Mouse (Mus musculus): Measurements from ENCODE around the gene Mpdu1.
A peak's percentile ranks its signal among the peaks of the same experiment; 100 is the strongest.
"Not testable (repeated sequence)": the region's sequence is repeated elsewhere in the genome, so short reads cannot be mapped to it uniquely, and the experiment has no call there.

The Mpdu1 gene

DNA sequence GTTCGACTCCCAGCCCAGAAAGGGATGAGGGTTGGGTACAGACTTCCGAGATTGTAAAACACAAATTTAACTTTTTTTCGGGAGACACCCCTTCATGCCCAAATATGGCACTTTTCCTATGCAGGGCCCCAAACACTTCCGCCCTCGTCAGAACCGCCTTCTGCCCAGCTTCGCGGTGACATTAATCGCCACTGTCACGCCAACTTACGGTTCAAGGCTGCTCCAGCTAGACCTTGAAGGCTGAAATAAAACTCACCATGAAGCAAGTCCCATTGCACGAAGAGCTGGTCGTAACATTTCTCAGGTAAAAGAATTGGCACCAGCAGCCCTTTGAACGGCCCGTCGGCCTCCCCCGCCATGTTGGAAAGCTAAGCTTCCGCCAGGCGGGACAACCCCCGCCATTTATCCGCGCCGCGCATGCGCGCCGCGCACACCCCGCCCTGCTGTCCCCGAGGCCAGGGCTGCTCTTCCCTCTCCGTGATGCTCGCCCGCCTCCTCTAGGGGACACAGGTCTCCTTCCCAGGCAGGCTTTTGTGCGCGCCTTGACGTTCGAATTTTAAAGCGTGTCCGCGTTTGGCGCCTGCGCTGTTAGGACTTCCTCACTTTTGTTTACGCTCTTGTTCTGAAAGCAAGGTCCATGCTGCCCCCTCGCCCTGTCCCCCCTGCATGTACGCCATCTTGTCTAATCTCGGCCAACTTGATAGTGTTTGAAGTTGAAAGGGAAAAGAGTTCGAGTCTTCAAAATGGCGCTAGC lies at the start of gene Mpdu1:
TSS of gene Mpdu1 (minus strand) at position 430 of the 754 bp plus-strand sequence.
- DNase-seq (ENCODE audit: low spot score), result peak; percentile 78

DNA sequence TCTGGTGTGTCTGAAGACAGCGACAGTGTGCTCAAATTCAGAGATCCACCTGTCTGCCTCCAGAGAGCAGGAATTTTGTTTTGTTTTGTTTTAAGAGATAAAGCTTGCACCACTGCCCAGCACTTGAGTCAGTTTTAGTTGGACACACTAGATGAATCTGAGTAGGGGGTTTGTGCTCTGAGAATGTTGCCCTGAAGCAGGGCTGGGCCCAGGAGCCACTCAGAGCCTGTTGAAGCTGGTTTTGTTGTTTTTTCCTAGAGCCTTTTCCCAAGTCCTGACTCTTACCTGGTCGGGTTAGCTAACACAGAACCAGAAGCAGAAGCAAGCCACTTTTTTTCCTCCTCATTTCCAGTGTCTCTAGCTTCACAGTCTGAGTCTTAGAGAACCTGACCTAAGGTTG lies 48.6 kb upstream of the Mpdu1 start:
- DNase-seq (ENCODE audit: low spot score), result no peak

DNA sequence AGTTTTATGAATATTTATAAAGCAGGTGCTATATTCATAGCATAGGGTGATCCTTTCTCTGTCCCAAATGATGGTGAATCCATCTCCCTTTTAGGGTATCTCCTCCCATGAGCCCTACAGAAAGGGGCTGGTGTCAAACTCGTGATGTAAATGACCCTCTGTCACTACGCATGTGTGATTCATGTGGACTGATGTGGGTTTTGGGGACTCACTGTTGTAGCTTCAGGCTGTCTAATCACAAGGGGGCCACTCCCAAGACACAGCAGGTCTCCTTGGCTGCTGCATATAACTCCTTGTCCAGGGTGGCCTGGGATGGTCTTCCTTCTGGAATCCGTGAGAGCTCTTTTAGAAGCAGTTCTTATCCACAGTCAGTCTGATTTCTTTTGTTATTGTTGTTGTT lies 48.0 kb upstream of the Mpdu1 start:
- no peak for DNase-seq (ENCODE audit: low spot score)

DNA sequence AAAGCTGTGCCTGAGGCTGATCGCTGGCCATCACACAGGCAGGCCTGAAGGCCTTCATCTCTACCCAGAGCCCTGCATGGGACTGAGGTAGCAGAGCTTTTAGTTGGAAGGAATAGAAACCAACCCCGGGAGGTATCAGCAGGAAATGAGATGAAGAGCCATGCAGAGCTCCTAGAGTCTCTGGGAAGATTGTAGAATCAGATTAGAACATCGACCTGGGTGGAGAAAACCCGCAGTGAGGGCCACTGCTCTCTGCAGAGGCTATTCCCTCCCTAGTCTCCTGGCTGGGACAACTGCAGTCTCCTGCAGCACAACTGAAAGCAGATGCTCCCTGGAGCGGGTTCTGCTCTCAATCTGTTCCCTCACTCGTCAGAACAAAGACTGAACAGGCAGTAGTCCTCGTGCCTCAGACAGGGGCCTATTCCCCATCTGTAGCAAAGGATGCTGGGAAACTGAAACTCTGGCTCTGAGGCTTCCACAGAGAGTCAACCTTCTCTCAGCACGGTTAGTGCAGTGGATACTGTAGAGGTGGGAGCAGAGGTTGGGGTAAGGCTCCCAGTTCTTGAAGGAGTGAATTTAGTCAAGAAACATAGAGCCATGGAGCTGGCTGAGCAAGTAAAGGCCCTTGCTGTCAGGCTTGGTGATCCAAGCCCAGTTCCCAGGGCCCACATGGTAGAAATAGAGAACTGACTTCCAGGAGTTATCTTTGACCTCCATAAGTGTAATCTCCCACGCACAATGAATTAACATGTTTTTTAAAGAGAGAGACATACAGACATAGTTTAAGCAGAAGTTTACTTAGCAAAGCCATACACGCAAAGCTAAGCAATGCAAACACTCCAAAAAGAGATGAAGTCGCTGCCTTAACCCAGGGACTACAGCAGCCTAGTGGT lies 47.4 kb upstream of the Mpdu1 start:
- DNase-seq (ENCODE audit: low spot score), result no peak

DNA sequence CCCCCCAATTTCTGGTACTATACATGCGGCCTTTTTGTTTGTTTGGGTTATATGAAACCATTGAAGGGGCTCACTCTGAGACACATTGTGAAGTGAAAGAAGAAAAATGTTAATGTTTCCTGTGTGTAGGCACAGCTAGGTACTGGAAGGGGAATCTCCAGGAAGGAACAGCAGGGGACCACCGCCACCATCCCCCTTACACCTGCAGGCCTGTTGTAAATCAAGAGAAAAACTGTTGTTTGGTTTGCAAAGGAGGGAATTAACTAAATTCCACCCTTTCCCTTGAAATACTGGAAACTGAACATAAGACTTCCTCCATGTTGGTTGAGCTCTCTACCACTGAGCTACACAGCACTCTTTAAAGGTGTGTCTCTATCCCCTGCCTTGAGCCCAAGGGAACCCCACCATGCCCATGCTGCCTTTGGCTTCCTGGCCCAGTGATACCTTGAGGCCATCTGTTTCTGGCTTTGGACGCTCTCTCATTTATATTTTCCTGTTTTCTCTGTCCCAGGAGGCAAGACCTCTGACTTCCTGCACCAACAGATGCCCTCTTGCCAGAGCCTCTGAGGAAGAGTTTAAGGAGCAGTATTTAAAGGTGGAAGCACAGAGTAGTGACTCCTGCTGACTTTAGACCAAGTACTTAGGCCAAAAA lies 46.3 kb upstream of the Mpdu1 start:
- DNase-seq (ENCODE audit: low spot score), result no peak

DNA sequence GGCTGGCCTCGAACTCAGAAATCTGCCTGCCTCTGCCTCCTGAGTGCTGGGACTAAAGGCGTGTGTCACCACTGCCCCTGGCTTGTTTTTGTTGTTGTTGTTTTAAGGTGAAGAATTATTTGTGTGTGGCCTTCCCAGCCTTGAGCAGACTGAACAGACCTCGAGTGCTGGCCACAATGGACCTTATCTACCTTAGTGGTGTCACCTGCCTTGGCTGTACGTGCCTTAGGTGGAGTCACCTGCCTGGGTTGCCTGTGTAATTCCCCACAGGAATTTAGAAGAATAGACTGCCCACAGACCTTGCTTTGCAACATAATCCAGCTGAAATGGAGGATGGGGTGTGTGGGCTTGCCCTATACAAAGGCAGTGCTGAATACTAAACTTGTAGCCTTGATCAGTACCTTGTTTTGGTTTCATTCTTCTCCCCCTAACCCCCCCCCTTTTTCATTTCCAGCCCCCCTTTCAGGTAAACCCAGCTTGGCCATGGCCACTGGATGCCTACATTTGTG lies 45.5 kb upstream of the Mpdu1 start:
- DNase-seq (ENCODE audit: low spot score), result no peak

DNA sequence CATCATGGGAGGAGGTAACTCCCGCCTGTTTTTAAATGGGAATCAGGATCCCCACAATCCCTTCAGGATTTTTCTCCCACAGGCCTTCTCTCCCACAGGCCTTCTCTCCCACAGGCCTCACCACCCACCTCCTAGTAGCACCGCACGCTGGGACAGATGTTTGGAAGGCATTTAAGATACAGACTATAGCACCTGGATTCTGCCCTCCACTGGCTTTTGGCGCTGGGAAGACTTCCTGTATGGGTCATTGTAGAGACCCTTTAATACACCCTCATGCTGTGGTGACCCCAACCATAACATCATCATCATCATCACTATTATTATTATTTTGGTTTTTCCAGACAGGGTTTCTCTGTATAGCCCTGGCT lies 45.0 kb upstream of the Mpdu1 start:
- DNase-seq (ENCODE audit: low spot score), result no peak

DNA sequence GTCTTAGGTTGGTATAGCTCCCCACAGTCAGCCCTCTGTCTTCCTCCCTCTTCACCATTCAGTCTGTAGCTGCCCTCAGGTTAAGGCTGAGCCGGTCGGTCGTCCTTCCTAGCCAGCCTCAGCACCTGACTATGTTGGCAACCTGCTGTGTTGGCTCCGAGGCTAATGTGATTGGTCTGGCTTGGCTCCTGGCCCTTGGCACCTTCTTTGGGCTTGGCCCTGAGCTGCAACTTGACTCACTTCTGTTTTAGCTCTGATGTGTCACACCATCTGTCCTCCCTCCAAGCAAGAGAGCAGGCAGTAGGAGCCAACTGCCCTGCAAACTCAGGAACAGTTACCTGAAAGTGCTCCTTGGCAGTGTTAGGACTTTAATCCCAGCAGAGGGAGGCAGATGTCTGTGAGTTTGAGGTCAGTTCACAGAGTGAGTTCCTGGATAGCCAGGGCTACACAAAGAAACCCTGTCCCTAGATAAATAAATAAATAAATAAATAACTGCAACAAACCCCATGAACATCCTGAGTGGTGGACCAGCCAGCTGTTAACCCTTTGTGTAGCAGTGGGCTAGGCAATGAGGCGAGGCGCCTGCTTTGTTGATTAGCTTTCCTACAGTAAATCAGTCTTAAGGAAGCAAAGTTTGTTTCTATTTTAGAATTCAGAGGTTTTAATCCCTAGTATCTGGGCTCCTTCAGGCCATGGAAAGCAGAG lies 44.5 kb upstream of the Mpdu1 start:
- no peak for DNase-seq (ENCODE audit: low spot score)

DNA sequence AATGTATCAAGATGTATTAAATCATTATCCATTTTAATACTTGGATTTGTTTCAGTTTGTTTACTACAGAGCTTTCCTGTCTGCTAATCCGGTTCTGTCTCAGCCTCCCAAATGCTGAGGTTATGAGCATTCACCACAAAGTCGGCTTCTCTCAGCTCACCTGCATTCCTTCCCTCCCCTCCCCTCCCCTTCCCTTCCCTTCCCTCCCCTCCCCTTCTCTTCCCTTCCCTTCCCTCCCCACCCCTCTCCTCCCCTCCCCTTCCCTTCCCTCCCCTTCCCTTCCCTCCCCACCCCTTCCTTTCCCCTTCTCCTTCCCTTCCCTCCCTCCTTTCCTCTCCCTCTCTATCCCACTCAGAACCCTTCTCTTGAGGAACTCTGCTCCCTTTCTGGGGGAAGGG lies 42.2 kb upstream of the Mpdu1 start:
- no peak for DNase-seq (ENCODE audit: low spot score)

DNA sequence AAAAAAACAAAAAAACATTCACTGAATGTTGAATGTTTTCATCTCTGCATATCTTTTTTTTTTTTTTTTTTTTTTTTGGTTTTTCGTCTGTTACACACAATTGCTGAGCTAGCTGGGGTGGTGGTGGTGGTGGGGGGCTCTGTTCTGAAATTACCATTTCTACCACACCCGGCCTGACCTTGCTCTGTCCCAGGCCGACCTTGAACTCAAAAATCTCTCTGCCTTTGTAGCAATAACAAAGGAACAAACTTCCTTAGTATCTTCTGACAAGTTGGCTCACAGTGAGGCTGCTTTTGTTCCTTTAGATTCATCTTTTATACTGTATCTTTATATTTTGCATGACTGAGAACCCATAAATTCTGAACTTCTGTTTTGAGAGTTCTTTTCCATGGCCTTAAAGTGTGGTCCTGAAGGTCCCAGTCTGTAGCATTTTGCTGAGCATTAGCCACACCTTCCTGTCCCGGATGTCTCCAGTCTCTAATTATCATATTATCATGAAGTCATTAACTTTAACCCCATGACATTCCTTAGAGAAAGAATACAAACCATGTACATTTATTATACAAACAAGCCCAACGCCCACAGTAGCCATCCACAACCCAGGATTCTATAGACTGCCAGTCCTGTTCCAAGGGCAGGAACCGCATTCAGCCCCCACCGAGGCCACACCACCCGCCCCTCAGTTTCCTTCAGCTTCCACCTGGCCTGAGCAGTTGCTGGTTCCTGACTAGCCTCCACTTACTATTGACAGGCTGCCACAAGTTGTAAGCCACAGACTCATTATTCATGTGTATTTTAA lies 41.6 kb upstream of the Mpdu1 start:
- no peak for DNase-seq (ENCODE audit: low spot score)

DNA sequence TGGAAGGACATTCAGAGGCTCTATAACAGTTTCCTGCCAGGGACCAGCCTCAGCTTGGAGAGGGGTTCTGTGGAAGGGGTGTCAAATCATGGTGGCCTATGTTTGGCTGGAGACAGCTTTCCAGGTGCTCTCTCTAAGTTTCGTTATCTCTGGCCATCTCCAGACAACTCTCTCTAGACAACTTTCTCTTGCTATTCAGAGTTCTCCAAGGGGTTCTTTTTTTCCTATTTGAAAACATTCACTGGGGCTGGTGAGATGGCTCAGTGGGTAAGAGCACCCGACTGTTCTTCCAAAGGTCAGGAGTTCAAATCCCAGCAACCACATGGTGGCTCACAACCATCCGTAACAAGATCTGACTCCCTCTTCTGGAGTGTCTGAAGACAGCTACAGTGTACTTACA lies 40.9 kb upstream of the Mpdu1 start:
- DNase-seq (ENCODE audit: low spot score), result not testable (repeated sequence)

DNA sequence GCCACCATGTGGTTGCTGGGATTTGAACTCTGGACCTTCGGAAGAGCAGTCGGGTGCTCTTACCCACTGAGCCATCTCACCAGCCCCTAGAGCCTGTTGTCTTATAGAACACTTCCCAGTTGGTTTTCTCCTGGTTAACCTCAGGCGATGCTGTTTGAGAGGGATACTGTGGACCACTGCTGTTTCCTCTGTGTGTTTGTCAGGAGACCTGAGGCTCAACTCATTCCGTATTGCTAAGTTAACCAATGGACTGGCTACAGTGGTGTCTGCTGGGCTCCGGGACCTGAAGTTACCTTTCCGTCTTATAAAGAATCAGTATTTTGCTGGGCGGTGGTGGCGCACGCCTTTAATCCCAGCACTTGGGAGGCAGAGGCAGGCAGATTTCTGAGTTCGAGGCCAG lies 40.4 kb upstream of the Mpdu1 start:
- not testable (repeated sequence) for DNase-seq (ENCODE audit: low spot score)

DNA sequence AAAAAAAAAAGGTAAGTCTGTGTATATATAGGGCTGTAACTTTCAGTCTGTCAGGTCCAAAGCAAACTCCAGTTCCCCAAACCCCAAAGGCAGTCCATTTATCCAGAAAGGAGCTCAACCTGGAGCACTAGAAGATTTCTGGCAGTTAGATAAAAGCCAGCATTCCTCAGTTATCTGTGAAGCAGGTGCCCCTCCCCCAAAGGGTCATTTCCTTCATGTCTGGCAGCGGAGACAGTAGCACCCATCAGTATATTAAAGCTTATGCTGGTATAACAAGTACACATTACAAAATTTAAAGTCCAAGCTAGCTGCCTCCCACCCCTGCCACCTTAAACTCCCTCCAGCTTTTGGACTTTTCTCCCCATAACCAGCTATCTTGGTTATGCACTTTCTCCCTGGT lies 37.2 kb upstream of the Mpdu1 start:
- DNase-seq (ENCODE audit: low spot score), result no peak

DNA sequence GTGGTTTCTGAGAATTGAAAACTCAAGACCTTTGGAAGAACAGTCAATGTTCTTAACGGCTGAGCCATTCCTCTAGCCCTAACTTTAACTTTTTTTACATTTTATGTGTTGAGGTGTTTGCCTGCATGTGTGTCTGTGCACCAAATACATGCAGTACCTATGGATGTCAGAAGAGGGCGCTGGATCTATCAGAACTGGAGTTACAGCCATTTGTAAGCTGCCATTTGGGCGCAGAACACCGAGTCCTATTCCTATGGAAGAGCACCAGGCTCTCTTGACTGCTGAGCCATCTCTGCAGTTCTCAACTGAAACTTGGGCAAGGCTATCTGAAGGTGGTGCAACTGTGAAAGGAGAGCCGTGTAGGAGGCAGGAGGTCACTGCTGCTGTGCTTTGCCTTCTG lies 36.1 kb upstream of the Mpdu1 start:
- no peak for DNase-seq (ENCODE audit: low spot score)

DNA sequence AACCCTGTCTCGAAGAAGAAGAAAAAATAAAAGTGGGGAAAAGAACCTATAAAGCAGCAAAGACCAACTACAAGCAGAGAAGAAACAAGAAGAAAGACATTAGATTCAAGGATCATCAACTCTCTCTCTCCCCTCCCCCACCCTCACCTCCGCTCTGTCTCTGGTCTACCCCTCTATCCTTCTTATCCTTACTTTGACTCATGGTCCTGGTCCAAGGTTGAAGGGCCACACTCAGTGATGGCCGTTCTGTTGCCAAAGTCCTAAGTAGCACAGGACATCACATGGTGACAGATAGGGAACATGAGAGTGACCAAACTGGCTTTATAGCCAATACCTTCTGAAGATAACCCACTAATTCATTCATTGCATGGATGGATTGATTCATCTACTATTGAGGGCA lies 35.0 kb upstream of the Mpdu1 start:
- DNase-seq (ENCODE audit: low spot score), result no peak

DNA sequence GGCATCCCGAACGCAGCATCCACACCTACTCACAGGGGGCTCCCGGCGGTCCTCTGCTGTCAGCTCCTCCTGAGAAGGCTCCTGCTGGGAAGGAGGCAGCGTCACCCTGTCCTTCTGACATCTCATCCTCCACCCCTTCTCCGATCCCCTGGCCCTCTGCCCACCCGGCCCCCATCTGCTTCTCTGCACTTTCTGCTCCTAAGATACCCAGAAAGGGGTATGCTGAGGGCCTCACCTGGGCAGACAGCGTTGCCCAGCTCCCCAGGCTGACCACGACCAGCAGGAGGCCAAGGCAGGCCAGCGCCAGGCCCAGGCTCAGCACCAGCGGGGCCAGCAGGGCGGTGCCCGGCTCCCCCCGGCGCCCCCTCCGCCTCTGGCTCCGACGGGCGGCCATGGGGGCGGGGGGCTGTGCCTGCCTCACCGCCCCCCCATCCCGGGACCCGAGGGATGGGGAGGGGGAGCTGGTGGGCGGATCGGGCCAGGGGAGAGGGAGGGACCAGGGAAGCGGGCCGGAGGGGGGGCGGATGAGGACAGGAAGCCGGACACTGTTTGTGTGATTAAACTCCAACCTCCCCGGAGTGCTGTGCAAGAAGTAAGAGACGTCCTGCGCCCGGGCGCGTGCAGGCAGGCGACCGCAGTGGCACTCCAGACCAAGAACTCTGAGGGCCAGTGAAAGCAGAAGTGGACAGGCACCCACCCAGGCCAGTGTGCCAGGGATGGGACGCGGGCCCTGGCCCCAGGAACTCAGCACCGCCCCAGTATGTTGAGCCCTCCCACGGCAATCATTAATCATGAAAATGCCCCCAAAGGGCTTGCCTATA lies 33.1 kb upstream of the Mpdu1 start, which contains the start of the genes Tnfsf12 and Tnfsfm13:
TSS of gene Tnfsf12 (minus strand) at position 489 of the 821 bp plus-strand sequence.
TSS of gene Tnfsfm13 (minus strand) at position 738 of the 821 bp plus-strand sequence.
- no peak for DNase-seq (ENCODE audit: low spot score)

DNA sequence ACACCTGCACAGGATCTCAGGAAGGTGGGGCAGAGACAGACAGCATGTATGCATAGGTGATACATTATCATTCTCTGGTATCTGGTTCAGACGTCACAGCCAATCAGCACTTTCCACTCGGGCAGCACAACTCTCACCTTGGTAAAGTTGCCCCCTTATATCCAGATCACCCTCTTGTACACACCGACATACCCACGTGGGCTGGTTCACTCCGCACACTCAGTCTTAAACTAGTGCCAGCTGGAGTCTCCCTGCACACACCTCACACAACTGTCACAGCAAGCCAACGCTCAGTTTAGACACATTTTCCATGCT lies 32.6 kb upstream of the Mpdu1 start:
- no peak for DNase-seq (ENCODE audit: low spot score)

DNA sequence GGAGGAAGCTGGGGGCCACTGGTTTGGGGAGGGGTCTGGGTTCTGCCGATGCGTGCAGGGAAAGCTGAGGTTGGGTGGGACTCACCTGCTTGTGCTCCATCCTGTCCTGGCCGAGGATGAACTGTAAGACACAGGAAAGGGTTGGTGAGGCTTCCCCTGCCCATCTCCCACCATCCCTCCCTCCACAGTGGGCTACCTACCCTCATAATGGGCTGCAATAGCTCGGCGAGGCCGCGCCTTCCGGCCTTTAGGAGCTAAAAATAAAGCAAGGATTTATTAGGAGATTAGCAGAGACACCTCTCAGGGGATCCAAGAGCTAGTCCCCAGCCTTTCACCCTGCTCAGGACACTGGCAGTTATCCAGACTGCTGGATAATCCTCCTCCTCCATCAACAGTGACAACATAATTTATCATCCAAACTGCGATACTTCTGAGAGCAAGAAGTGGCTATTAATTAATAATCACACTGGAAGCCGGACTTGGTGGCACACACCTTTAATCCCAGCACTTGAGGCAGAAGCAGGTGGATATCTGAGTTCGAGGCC lies 31.1 kb upstream of the Mpdu1 start:
- DNase-seq (ENCODE audit: low spot score), result no peak

DNA sequence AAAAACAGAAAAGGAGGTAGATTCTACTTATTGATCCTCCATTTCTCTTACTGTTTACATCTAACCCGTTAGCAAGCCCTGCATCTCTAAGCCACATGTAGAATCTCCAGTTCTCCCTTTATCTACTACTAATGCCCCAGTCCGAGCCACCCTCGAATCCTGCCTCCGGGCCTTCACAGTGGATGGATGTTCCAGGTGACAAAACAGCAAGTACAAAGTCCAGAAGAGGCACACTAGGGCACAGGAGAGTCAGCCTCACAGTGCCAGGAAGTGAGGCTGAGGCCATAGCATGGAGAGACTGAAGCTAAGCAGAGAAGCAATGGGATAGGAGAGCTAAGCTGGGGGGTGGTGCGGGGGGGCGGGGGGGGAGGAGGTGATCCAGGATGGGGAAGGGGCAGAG lies 30.4 kb upstream of the Mpdu1 start:
- DNase-seq (ENCODE audit: low spot score), result no peak

DNA sequence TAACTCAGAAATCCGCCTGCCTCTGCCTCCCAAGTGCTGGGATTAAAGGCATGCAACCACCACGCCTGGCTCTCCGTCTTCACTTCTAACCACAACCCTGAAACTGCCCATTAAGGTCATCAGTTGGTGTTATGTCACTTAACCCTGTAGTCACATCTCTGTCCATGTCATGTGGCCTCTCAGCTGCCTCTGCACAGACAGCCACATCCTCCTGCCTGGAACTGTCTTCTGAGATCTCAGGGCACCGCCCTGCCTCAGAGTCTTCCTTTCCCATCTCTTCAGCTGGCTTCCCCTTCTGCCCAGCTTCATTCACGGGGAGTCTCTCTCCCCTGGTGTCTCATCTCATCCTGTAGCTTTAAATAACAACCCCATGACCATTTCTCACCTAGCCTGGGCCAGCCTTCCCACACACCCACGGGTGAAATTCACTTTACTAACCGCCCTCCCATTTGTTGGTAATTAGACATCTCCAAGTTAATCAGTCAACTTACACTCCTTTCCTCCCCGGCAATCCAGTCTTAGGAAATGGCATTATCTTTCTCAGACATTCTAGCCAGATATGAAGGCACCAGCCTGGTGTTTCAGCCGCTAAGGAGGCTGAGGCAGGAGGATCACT lies 29.9 kb upstream of the Mpdu1 start:
- DNase-seq (ENCODE audit: low spot score), result no peak

Measured in layer of hippocampus, adult 9-10 months (tissue).